Mouse (Mus musculus): ENCODE data around the gene Gsta4. TPM values are rescaled to one million over a fixed set of nuclear protein-coding genes. Genes with fewer than 3 reads are reported as not detected.
"Not testable (repeated sequence)": the region's sequence is repeated elsewhere in the genome, so short reads cannot be mapped to it uniquely, and the experiment has no call there.

The Gsta4 gene
- polyA plus RNA-seq, 1 experiment from 2014 or later: 19.9 TPM

GRCm38 (mm10) chr9:78167453-78167969 is 15.1 kb upstream of the Gsta4 start:
- H3K36me3 ChIP-seq (replicated peaks; ENCODE audit: insufficient read depth, low read length): peaks cover 16% of the 10 kb centered on the region; the same call in 1 of the 2 replicates
- no peak overlapping the region for H3K4me2 ChIP-seq (ENCODE audit: low read depth, low read length)
- no peak overlapping the region for H3K27ac ChIP-seq (ENCODE audit: low read depth)
- no peaks in the 10 kb centered on the region for H3K4me1 ChIP-seq (ENCODE audit: insufficient read depth)
- no peak overlapping the region for H3K4me3 ChIP-seq (ENCODE audit: low read depth, low read length)
- DNase-seq: no peak
- H3K27me3 ChIP-seq (ENCODE audit: insufficient read depth, low read length): no peaks in the 10 kb centered on the region
- ATAC-seq: no peak
- TF ChIP-seq EP300 (IDR thresholded peaks at IDR 0.05; ENCODE audit: low read depth): no peak
- TF ChIP-seq CTCF (IDR thresholded peaks at IDR 0.05; ENCODE audit: low read depth): no peak
- H3K9me3 ChIP-seq (ENCODE audit: low read length): no peaks in the 10 kb centered on the region
- H3K9ac ChIP-seq (replicated peaks): no peak overlapping the region
- WGBS (ENCODE audit: insufficient replicate concordance): 89% methylated on average over 19 of the region's 19 CpGs

- H3K9ac ChIP-seq (replicated peaks): no peak overlapping the region
- peaks cover 16% of the 10 kb centered on the region; the same call in 1 of the 2 replicates for H3K36me3 ChIP-seq (replicated peaks; ENCODE audit: insufficient read depth, low read length)
- 87% methylated on average over 6 of the region's 6 CpGs for WGBS (ENCODE audit: insufficient replicate concordance)
- no peaks in the 10 kb centered on the region for H3K27me3 ChIP-seq (ENCODE audit: insufficient read depth, low read length)
- H3K27ac ChIP-seq (ENCODE audit: low read depth): no peak overlapping the region
- ATAC-seq (no peak), DNase-seq (no peak)
- no peaks in the 10 kb centered on the region for H3K9me3 ChIP-seq (ENCODE audit: low read length)
- H3K4me2 ChIP-seq (ENCODE audit: low read depth, low read length): no peak overlapping the region
- H3K4me1 ChIP-seq (ENCODE audit: insufficient read depth): no peaks in the 10 kb centered on the region
- H3K4me3 ChIP-seq (ENCODE audit: low read depth, low read length): no peak overlapping the region
- TF ChIP-seq EP300 (IDR thresholded peaks at IDR 0.05; ENCODE audit: low read depth) (no peak), CTCF (IDR thresholded peaks at IDR 0.05; ENCODE audit: low read depth) (peak; percentile 42)
Observed at GRCm38 (mm10) chr9:78168864-78169263, 13.7 kb upstream of the Gsta4 start.

DNA sequence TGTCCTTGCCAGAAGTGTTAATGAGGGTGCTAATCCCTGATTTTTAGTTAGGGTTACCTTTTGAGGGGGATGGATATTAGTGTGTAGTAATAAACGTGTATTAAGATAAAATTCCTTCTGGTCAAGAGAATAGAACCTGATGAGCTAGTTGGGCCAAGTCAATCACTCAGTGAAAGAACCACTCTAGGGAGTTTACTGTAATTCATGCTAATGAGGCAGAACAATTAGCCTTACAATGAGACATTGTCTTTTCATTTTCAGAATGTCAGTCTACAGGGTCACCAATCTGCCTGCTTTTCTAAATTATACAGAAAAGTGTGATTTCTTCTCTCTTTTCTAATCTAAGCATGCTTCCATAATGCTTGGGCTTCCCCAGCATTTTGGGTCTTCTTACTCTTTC is 8.6 kb upstream of the Gsta4 start:
- Histone ChIP-seq H3K4me3 (ENCODE audit: low read depth, low read length) (no peak overlapping the region), H3K9me3 (ENCODE audit: low read length) (no peaks in the 10 kb centered on the region), H3K9ac (replicated peaks) (no peak overlapping the region), H3K4me1 (ENCODE audit: insufficient read depth) (peaks cover 5% of the 10 kb centered on the region; the same call in 1 of the 2 replicates), H3K27ac (ENCODE audit: low read depth) (no peak overlapping the region), H3K36me3 (replicated peaks; ENCODE audit: insufficient read depth, low read length) (no peaks in the 10 kb centered on the region), H3K4me2 (ENCODE audit: low read depth, low read length) (no peak overlapping the region), H3K27me3 (ENCODE audit: insufficient read depth, low read length) (no peaks in the 10 kb centered on the region)
- DNase-seq (no peak), ATAC-seq (no peak)
- WGBS (ENCODE audit: insufficient replicate concordance): 70% methylated on average over 1 of the region's 1 CpGs
- TF ChIP-seq CTCF (IDR thresholded peaks at IDR 0.05; ENCODE audit: low read depth): no peak
- no peak for TF ChIP-seq EP300 (IDR thresholded peaks at IDR 0.05; ENCODE audit: low read depth)

DNA sequence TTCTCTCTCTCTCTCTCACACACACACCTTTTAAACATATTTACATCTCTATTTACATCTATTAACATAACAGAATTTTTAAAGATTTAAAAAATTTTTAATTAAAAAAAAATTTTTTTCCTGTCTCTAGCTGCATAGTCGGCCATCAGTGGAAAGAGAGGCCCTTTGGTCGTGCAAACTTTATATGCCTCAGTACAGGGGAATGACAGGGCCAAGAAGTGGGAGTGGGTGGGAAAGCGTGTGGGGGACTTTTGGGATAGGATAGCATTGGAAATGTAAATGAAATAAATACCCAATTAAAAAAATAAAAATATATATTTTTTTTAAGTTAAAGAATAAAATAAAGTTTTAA is 7.7 kb upstream of the Gsta4 start:
- not testable (repeated sequence) for DNase-seq; ATAC-seq; H3K27ac ChIP-seq (ENCODE audit: low read depth); H3K4me3 ChIP-seq (ENCODE audit: low read depth, low read length); H3K27me3 ChIP-seq (ENCODE audit: insufficient read depth, low read length); H3K4me2 ChIP-seq (ENCODE audit: low read depth, low read length); H3K4me1 ChIP-seq (ENCODE audit: insufficient read depth); H3K36me3 ChIP-seq (replicated peaks; ENCODE audit: insufficient read depth, low read length); H3K9ac ChIP-seq (replicated peaks); H3K9me3 ChIP-seq (ENCODE audit: low read length)
- 41% methylated on average over 3 of the region's 3 CpGs for WGBS (ENCODE audit: insufficient replicate concordance)

DNA sequence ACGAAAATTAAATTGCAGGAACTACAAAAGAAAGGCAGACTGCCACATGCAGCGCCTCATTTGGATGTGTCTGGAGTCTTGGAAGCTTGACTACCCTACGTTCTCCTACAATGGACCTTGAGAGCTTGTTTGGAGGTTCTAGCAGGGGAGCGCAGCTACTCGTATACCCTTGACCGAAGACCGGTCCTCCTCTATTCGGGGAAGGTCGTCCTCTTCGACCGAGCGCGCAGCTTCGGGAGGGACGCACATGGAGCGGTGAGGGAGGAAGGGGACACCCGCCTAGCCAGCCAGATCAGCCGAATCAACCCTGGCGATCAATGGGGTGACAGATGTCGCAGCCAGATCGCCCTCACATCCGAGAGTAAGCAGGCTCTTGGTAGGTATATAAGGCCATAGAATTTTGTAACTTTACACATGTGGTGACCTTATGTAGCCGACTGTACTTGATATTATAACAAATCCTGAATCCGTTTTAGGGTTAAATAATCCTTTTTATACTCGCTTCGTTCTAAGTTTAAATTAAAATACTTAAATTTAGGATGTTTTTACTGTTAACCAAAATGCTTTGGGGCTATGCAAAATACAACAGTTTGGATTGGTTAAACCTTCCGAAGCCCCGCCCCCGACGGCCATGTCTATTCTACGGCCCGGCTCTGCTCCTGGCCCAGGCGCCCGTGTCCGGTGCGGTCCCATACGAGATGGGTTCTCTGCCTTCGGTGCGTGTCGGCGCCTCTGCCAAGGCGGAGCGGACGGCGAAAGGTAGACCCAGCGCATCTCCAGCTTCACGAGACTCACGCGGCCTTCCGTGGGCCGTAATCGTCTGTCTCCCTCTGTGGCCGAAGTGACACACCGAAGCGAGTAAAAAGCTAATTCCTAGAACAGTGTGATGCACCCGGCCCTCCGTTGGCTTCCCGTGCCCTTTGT is 7.0 kb upstream of the Gsta4 start:
- H3K36me3 ChIP-seq (replicated peaks; ENCODE audit: insufficient read depth, low read length): no peaks in the 10 kb centered on the region
- TF ChIP-seq EP300 (IDR thresholded peaks at IDR 0.05; ENCODE audit: low read depth): peak; percentile 78
- TF ChIP-seq CTCF (IDR thresholded peaks at IDR 0.05; ENCODE audit: low read depth): no peak
- H3K27ac ChIP-seq (ENCODE audit: low read depth): peak overlapping the region; percentile 98
- peak overlapping the region; percentile 84 for H3K9ac ChIP-seq (replicated peaks)
- H3K27me3 ChIP-seq (ENCODE audit: insufficient read depth, low read length): no peaks in the 10 kb centered on the region
- DNase-seq: peak; percentile 97
- ATAC-seq: peak; percentile 97
- peak overlapping the region; percentile 74 for H3K4me2 ChIP-seq (ENCODE audit: low read depth, low read length)
- H3K4me1 ChIP-seq (ENCODE audit: insufficient read depth): peaks cover 5% of the 10 kb centered on the region; the same call in 1 of the 2 replicates
- WGBS (ENCODE audit: insufficient replicate concordance): under 1% methylated on average over 48 of the region's 58 CpGs
- peak overlapping the region; percentile 59 for H3K4me3 ChIP-seq (ENCODE audit: low read depth, low read length)
- no peaks in the 10 kb centered on the region for H3K9me3 ChIP-seq (ENCODE audit: low read length)

GRCm38 (mm10) chr9:78176201-78176727 is 6.3 kb upstream of the Gsta4 start:
- DNase-seq (peak; percentile 74), ATAC-seq (peak; percentile 62)
- TF ChIP-seq EP300 (IDR thresholded peaks at IDR 0.05; ENCODE audit: low read depth) (no peak), CTCF (IDR thresholded peaks at IDR 0.05; ENCODE audit: low read depth) (peak; percentile 86)
- WGBS (ENCODE audit: insufficient replicate concordance): 1% methylated on average over 22 of the region's 22 CpGs
- H3K9ac ChIP-seq (replicated peaks): peak overlapping the region; percentile 84
- peak overlapping the region; percentile 59 for H3K4me3 ChIP-seq (ENCODE audit: low read depth, low read length)
- peak overlapping the region; percentile 74 for H3K4me2 ChIP-seq (ENCODE audit: low read depth, low read length)
- peaks cover 5% of the 10 kb centered on the region; the same call in 1 of the 2 replicates for H3K4me1 ChIP-seq (ENCODE audit: insufficient read depth)
- H3K27me3 ChIP-seq (ENCODE audit: insufficient read depth, low read length): no peaks in the 10 kb centered on the region
- H3K27ac ChIP-seq (ENCODE audit: low read depth): peak overlapping the region; percentile 98
- no peaks in the 10 kb centered on the region for H3K36me3 ChIP-seq (replicated peaks; ENCODE audit: insufficient read depth, low read length)
- no peaks in the 10 kb centered on the region for H3K9me3 ChIP-seq (ENCODE audit: low read length)
